Mouse (Mus musculus): ENCODE data around the gene Nap1l1.

DNA sequence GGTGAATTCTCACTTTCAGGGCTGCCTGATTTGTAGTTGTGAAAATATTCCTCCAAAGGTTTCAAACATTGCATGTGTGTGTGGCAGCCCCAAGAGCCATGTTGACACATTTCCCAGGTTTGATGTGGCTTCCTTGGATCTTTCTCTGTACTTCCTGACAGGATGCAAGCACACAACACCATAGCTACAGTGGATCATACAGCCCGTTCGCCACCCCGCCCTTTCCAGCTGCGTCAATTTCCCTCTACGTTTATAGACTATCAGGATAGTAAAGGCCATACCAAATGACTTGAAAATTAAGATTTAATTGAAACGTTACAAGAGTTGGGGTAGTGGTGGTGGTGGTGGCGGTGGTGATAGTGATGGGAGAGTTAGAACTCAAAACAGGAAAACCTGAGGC lies 37.0 kb downstream of the Nap1l1 start:
- TF ChIP-seq GATA1 (IDR thresholded peaks at IDR 0.05; ENCODE audit: borderline replicate concordance, low read length), result no peak
- TF ChIP-seq FLI1 (IDR thresholded peaks at IDR 0.05; ENCODE audit: low read length), result no peak
